Mouse (Mus musculus): ENCODE results near the gene Pde6b.

GRCm38 (mm10) chr5:108405460-108405859 lies 17.3 kb downstream of the Pde6b start:
- no peak for TF ChIP-seq POLR2A (IDR thresholded peaks at IDR 0.05; ENCODE audit: insufficient read depth, low read length)
- TF ChIP-seq CTCF (IDR thresholded peaks at IDR 0.05; ENCODE audit: low read depth, low read length), result no peak

Data from ES-Bruce4 (cell line).